Mouse (Mus musculus): ENCODE measurements around the gene Lcmt1.

The Lcmt1 gene

GRCm38 (mm10) chr7:123369759-123370481 is at the start of gene Lcmt1, which contains the start of gene Arhgap17:
TSS of gene Lcmt1 (plus strand) at chr7:123369784.
TSS of gene Arhgap17 (minus strand) at chr7:123369915.
- in situ Hi-C loops (cut with MseI, MboI), result no loop called here

- in situ Hi-C loops (cut with MseI, MboI), result no loop called here
Measured at GRCm38 (mm10) chr7:123322452-123323121, 47.0 kb upstream of the Lcmt1 start.

GRCm38 (mm10) chr7:123323388-123323787 is 46.2 kb upstream of the Lcmt1 start:
- in situ Hi-C loops (cut with MseI, MboI), result no loop called here

- in situ Hi-C loops (cut with MseI, MboI), result no loop called here
Measured at GRCm38 (mm10) chr7:123324105-123324504, 45.5 kb upstream of the Lcmt1 start.

- in situ Hi-C loops (cut with MseI, MboI), result no loop called here
Measured at GRCm38 (mm10) chr7:123326062-123326461, 43.5 kb upstream of the Lcmt1 start.

GRCm38 (mm10) chr7:123326901-123327300 is 42.7 kb upstream of the Lcmt1 start:
- in situ Hi-C loops (cut with MseI, MboI), result no loop called here

- in situ Hi-C loops (cut with MseI, MboI), result no loop called here
Measured at GRCm38 (mm10) chr7:123327909-123328308, 41.7 kb upstream of the Lcmt1 start.

- in situ Hi-C loops (cut with MseI, MboI), result no loop called here
Measured at GRCm38 (mm10) chr7:123330506-123330905, 39.1 kb upstream of the Lcmt1 start.

- in situ Hi-C loops (cut with MseI, MboI), result no loop called here
Measured at GRCm38 (mm10) chr7:123336322-123336721, 33.3 kb upstream of the Lcmt1 start.

GRCm38 (mm10) chr7:123338351-123338750 is 31.2 kb upstream of the Lcmt1 start:
- in situ Hi-C loops (cut with MseI, MboI), result no loop called here

GRCm38 (mm10) chr7:123341896-123342295 is 27.7 kb upstream of the Lcmt1 start:
- in situ Hi-C loops (cut with MseI, MboI), result no loop called here

- in situ Hi-C loops (cut with MseI, MboI), result no loop called here
Measured at GRCm38 (mm10) chr7:123344079-123344780, 25.4 kb upstream of the Lcmt1 start.

- in situ Hi-C loops (cut with MseI, MboI), result no loop called here
Measured at GRCm38 (mm10) chr7:123345041-123345544, 24.5 kb upstream of the Lcmt1 start.

GRCm38 (mm10) chr7:123346631-123347290 is 22.8 kb upstream of the Lcmt1 start:
- in situ Hi-C loops (cut with MseI, MboI), result no loop called here

GRCm38 (mm10) chr7:123349813-123350212 is 19.8 kb upstream of the Lcmt1 start:
- in situ Hi-C loops (cut with MseI, MboI), result no loop called here

- in situ Hi-C loops (cut with MseI, MboI), result no loop called here
Measured at GRCm38 (mm10) chr7:123350243-123350642, 19.3 kb upstream of the Lcmt1 start.

GRCm38 (mm10) chr7:123353081-123353480 is 16.5 kb upstream of the Lcmt1 start:
- in situ Hi-C loops (cut with MseI, MboI), result no loop called here

- in situ Hi-C loops (cut with MseI, MboI), result no loop called here
Measured at GRCm38 (mm10) chr7:123353879-123354278, 15.7 kb upstream of the Lcmt1 start.

- in situ Hi-C loops (cut with MseI, MboI), result no loop called here
Measured at GRCm38 (mm10) chr7:123354392-123354791, 15.2 kb upstream of the Lcmt1 start.

- in situ Hi-C loops (cut with MseI, MboI), result no loop called here
Measured at GRCm38 (mm10) chr7:123354851-123355250, 14.7 kb upstream of the Lcmt1 start.

GRCm38 (mm10) chr7:123356158-123356557 is 13.4 kb upstream of the Lcmt1 start:
- in situ Hi-C loops (cut with MseI, MboI), result no loop called here

- in situ Hi-C loops (cut with MseI, MboI), result no loop called here
Measured at GRCm38 (mm10) chr7:123359101-123359500, 10.5 kb upstream of the Lcmt1 start.
